In the genomic region with DNA sequence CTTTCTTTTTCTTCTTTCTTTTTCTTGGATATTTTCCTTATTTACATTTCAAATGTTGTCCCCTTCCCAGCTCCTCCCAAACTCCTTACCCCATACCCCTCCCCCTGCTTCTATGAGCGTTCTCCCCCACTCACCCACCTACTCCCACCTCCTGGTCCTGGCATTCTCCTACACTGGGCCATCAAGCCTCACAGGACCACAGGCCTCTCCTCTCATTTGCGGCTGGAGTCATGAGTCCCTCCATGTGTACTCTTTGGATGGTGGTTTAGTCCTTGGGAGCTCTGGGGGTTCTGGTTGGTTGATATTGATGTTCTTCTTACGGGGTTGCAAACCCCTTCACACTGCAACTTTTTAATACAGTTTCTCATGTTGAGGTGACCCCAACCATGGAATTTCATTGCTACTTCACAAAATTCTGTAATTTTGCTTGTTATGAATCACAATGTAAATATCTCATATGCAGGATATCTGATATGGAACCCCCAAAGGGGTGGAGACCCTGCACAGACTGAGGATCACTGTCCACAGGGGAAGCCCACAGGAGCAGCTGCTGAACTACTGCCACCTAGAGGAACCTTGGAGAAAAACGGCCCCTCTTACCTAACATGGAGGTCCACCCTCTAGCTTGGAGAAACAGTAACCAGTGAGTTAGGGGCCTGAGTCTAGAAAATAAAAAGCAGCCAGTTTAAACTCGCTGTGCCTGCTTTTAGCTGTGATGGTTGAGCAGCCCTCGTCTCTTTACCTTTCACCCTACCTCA, we compare ENCODE assay signal across 8 mouse cellular contexts. TPM values are rescaled to one million over a fixed set of nuclear protein-coding genes. Genes with fewer than 3 reads are reported as not detected.
DNase-seq lines count a peak whose midpoint lies in the region; ATAC-seq and TF ChIP-seq lines count a peak whose summit lies in the region.

No protein-coding gene starts in this region.

- no peaks in the 10 kb centered on the region for H3K27me3 ChIP-seq in hindbrain, embryonic 15.5 days
- H3K27me3 ChIP-seq in hindbrain, embryonic 16.5 days (replicated peaks; ENCODE audit: control insufficient read depth, insufficient read depth, low read length), result no peaks in the 10 kb centered on the region
- no peaks in the 10 kb centered on the region for H3K27me3 ChIP-seq in liver, embryonic 14.5 days (ENCODE audit: control insufficient read depth, insufficient read depth, low read length)

- no peak overlapping the region for H3K27ac ChIP-seq in hindbrain, embryonic 15.5 days (replicated peaks)
- no peak overlapping the region for H3K27ac ChIP-seq in hindbrain, embryonic 16.5 days (ENCODE audit: low read depth, low read length)
- no peak overlapping the region for H3K27ac ChIP-seq in liver, embryonic 14.5 days

- peak; percentile 73 for TF ChIP-seq CTCF in liver, embryonic 14.5 days (IDR thresholded peaks at IDR 0.05; ENCODE audit: low read depth)

- WGBS in hindbrain, embryonic 15.5 days, result 73% methylated on average over 6 of the region's 6 CpGs
- 73% methylated on average over 6 of the region's 6 CpGs for WGBS in hindbrain, embryonic 16.5 days
- 47% methylated on average over 6 of the region's 6 CpGs for WGBS in liver, embryonic 14.5 days (ENCODE audit: insufficient replicate concordance)

- no peaks in the 10 kb centered on the region for H3K9me3 ChIP-seq in hindbrain, embryonic 15.5 days
- H3K9me3 ChIP-seq in hindbrain, embryonic 16.5 days (ENCODE audit: control insufficient read depth, low read length), result no peaks in the 10 kb centered on the region
- no peaks in the 10 kb centered on the region for H3K9me3 ChIP-seq in liver, embryonic 14.5 days (ENCODE audit: control insufficient read depth, low read length)

- no peak overlapping the region for H3K9ac ChIP-seq in hindbrain, embryonic 15.5 days
- H3K9ac ChIP-seq in hindbrain, embryonic 16.5 days (ENCODE audit: low read depth, low read length), result no peak overlapping the region
- no peak overlapping the region for H3K9ac ChIP-seq in liver, embryonic 14.5 days (replicated peaks)

- no peak for TF ChIP-seq EP300 in liver, embryonic 14.5 days (IDR thresholded peaks at IDR 0.05; ENCODE audit: low read depth)

- no peaks in the 10 kb centered on the region for H3K36me3 ChIP-seq in hindbrain, embryonic 15.5 days
- no peaks in the 10 kb centered on the region for H3K36me3 ChIP-seq in hindbrain, embryonic 16.5 days (ENCODE audit: control insufficient read depth, insufficient read depth, low read length)
- no peaks in the 10 kb centered on the region for H3K36me3 ChIP-seq in liver, embryonic 14.5 days (replicated peaks; ENCODE audit: control insufficient read depth, insufficient read depth, low read depth)

- peak; percentile 46 for DNase-seq in A20 (ENCODE audit: low read depth, low spot score)
- peak; percentile 44 for DNase-seq in NIH3T3 (ENCODE audit: low read depth)
- DNase-seq in liver, embryonic 14.5 days (ENCODE audit: low read depth in 3 of 3, low spot score in 3 of 3), result no peak
- DNase-seq in urinary bladder, postnatal 14 days (ENCODE audit: low spot score), result no peak
- no peak for DNase-seq in heart, adult 18-20 months
- DNase-seq in left cerebral cortex, postnatal 36 days (ENCODE audit: low spot score in 2 of 2), result no peak

- intact Hi-C loops in left cerebral cortex, postnatal 36 days (cut with DNase I), result no loop called here

- ATAC-seq in hindbrain, embryonic 15.5 days (ENCODE audit: low FRiP score, low read depth), result 0 out of 2 replicates have a peak, but pooled peaks have one; percentile 21
- ATAC-seq in hindbrain, embryonic 16.5 days, result no peak
- no peak for ATAC-seq in liver, embryonic 14.5 days (ENCODE audit: insufficient read depth)

- H3K4me3 ChIP-seq in hindbrain, embryonic 15.5 days, result no peak overlapping the region
- no peak overlapping the region for H3K4me3 ChIP-seq in hindbrain, embryonic 16.5 days (ENCODE audit: low read length)
- no peak overlapping the region for H3K4me3 ChIP-seq in liver, embryonic 14.5 days (ENCODE audit: insufficient read depth in 1 of 2, low read depth in 2 of 2, low read length in 2 of 2)

- H3K4me2 ChIP-seq in hindbrain, embryonic 15.5 days, result no peak overlapping the region
- no peak overlapping the region for H3K4me2 ChIP-seq in hindbrain, embryonic 16.5 days (ENCODE audit: low read length)
- H3K4me2 ChIP-seq in liver, embryonic 14.5 days (ENCODE audit: low read depth), result no peak overlapping the region

- no peaks in the 10 kb centered on the region for H3K4me1 ChIP-seq in hindbrain, embryonic 15.5 days (replicated peaks)
- H3K4me1 ChIP-seq in hindbrain, embryonic 16.5 days (ENCODE audit: control insufficient read depth, insufficient read depth, low read depth, low read length), result no peaks in the 10 kb centered on the region
- no peaks in the 10 kb centered on the region for H3K4me1 ChIP-seq in liver, embryonic 14.5 days (replicated peaks; ENCODE audit: control insufficient read depth in 2 of 2, insufficient read depth in 2 of 2, low read length in 1 of 2)

RNA-seq across cellular contexts. Expression of gene Slc44a5, which starts 11.4 kb away (rescaled TPM):
- polyA plus RNA-seq in hindbrain, embryonic 15.5 days (2015; fragmentation: Nextera tagmentation; extraction: Ambion mirVana), result 8.6 and 9.6 TPM in 2 replicates
- polyA plus RNA-seq in hindbrain, embryonic 16.5 days (2015; fragmentation: Nextera tagmentation; extraction: Ambion mirVana), result 7.5 and 9.3 TPM in 2 replicates
- polyA plus RNA-seq in liver, embryonic 14.5 days (2012; rRNA removed), result 0.31 and 0.48 TPM in 2 replicates
- 0.18 and 0.39 TPM in 2 replicates for polyA plus RNA-seq in liver, embryonic 14.5 days (2014; fragmentation: Nextera tagmentation; extraction: Ambion mirVana)
- under 1 TPM; 0.13 to 0.17 TPM for total RNA-seq in heart, adult 18-20 months (2021)
- total RNA-seq in left cerebral cortex, postnatal 36 days (2021), result 1 to 10 TPM; 8.2 to 9.6 TPM

RNA-seq across cellular contexts. Expression of gene Acadm, which starts 17.4 kb away (rescaled TPM):
- polyA plus RNA-seq in hindbrain, embryonic 15.5 days (2015; fragmentation: Nextera tagmentation; extraction: Ambion mirVana), result 63.1 and 65.6 TPM in 2 replicates
- polyA plus RNA-seq in hindbrain, embryonic 16.5 days (2015; fragmentation: Nextera tagmentation; extraction: Ambion mirVana), result 69.1 and 70.4 TPM in 2 replicates
- polyA plus RNA-seq in liver, embryonic 14.5 days (2012; rRNA removed), result 38.8 and 42.1 TPM in 2 replicates
- 57.0 and 60.3 TPM in 2 replicates for polyA plus RNA-seq in liver, embryonic 14.5 days (2014; fragmentation: Nextera tagmentation; extraction: Ambion mirVana)
- 1,000 to 10,000 TPM; 1,411 to 1,781 TPM for total RNA-seq in heart, adult 18-20 months (2021)
- total RNA-seq in left cerebral cortex, postnatal 36 days (2021), result 10 to 100 TPM; 36.4 to 41.6 TPM

RNA-seq across cellular contexts. Expression of gene Rabggtb, which starts 49.0 kb away (rescaled TPM):
- 50.5 and 55.4 TPM in 2 replicates for polyA plus RNA-seq in hindbrain, embryonic 15.5 days (2015; fragmentation: Nextera tagmentation; extraction: Ambion mirVana)
- 54.4 and 62.2 TPM in 2 replicates for polyA plus RNA-seq in hindbrain, embryonic 16.5 days (2015; fragmentation: Nextera tagmentation; extraction: Ambion mirVana)
- 80.9 and 85.5 TPM in 2 replicates for polyA plus RNA-seq in liver, embryonic 14.5 days (2012; rRNA removed)
- 45.5 and 52.4 TPM in 2 replicates for polyA plus RNA-seq in liver, embryonic 14.5 days (2014; fragmentation: Nextera tagmentation; extraction: Ambion mirVana)
- total RNA-seq in heart, adult 18-20 months (2021), result 10 to 100 TPM; 91.9 to 99.4 TPM
- total RNA-seq in left cerebral cortex, postnatal 36 days (2021), result 10 to 100 TPM; 59.9 to 61.2 TPM

RNA-seq across cellular contexts. Expression of gene Msh4, which starts 55.9 kb away (rescaled TPM):
- polyA plus RNA-seq in hindbrain, embryonic 15.5 days (2015; fragmentation: Nextera tagmentation; extraction: Ambion mirVana), result 0.12 and 0.22 TPM in 2 replicates
- polyA plus RNA-seq in hindbrain, embryonic 16.5 days (2015; fragmentation: Nextera tagmentation; extraction: Ambion mirVana), result 0.07 and 0.08 TPM in 2 replicates
- polyA plus RNA-seq in liver, embryonic 14.5 days (2012; rRNA removed), result 0.02 and 0.04 TPM in 2 replicates
- polyA plus RNA-seq in liver, embryonic 14.5 days (2014; fragmentation: Nextera tagmentation; extraction: Ambion mirVana), result 0.05 and 0.06 TPM in 2 replicates
- total RNA-seq in heart, adult 18-20 months (2021), result under 1 TPM in 1 of 2 experiments, not detected in 1; 0.08 TPM
- total RNA-seq in left cerebral cortex, postnatal 36 days (2021), result under 1 TPM; 0.12 to 0.48 TPM

Comparison
In these comparisons a context has a peak if more than half of its experiments do, and no peak if none do; other contexts are left out.
1. DNase-seq: peak in A20 (single experiment) and NIH3T3 (single experiment); none in liver, embryonic 14.5 days (0 of 3), urinary bladder, postnatal 14 days (single experiment), heart, adult 18-20 months (0 of 2) and left cerebral cortex, postnatal 36 days (0 of 2).